Mouse (Mus musculus): ENCODE measurements at regions not wholly inside any gene's neighbourhood (a gene's known extent, or its start where the extent isn't known, plus 50 kb on each side); places are given as distances from the start of the nearest gene placed in this dataset.

GRCm38 (mm10) chr1:118757340-118758030 is 129.7 kb downstream of the Tfcp2l1 start:
- TF ChIP-seq CTCF (IDR thresholded peaks at IDR 0.05; ENCODE audit: extremely low read depth, insufficient read length, insufficient replicate concordance, low read depth, low read length) (no peak), POLR2A (IDR thresholded peaks at IDR 0.05; ENCODE audit: low read depth, low read length) (no peak)
